Mouse (Mus musculus) olfactory bulb, adult 2 months (tissue): ENCODE data around the gene Prelid3b. TPM values are rescaled to one million over a fixed set of nuclear protein-coding genes. Genes with fewer than 3 reads are reported as not detected.

ENCODE experiments used
- H3K27ac ChIP-seq: fragments of 200-500 bp; 2 replicates; pipeline ENCODE4 v1.5.1; 2012; ENCODE audit warnings: low read depth, low read length; ENCODE audit not compliant: insufficient read depth
- H3K4me1 ChIP-seq: fragments of 200-500 bp; 2 replicates; pipeline ENCODE4 v1.6.1; 2012; ENCODE audit warnings: low read length; ENCODE audit not compliant: control insufficient read depth, insufficient read depth
- H3K4me3 ChIP-seq: fragments of 200-500 bp; 2 replicates; pipeline ENCODE4 v1.5.1; 2012; ENCODE audit warnings: mild to moderate bottlenecking, low read depth, low read length, moderate library complexity; ENCODE audit not compliant: insufficient read depth
- CTCF ChIP-seq: fragments of 200-500 bp; IDR thresholded peaks from 2 replicates; pipeline ENCODE4 v1.5.1; 2012; ENCODE audit warnings: low read depth, mild to moderate bottlenecking, low read length, moderate library complexity; ENCODE audit not compliant: insufficient read depth
- POLR2A ChIP-seq: fragments of 200-500 bp; IDR thresholded peaks from 2 replicates; pipeline ENCODE4 v1.6.1; 2012; ENCODE audit warnings: mild to moderate bottlenecking, low read depth, low read length, moderate library complexity; ENCODE audit not compliant: insufficient read depth
- WGBS: fragments of 180-500 bp; shearing (Covaris S2); methylation state at CpG from one replicate; pipeline ENCODE4 v1.1.7; 2018; 5-methylcytosine and 5-hydroxymethylcytosine counted together
- polyA plus RNA-seq: library from polyadenylated mRNA; stranded (reverse); fragments of >200 nt; gene quantifications from 2 replicates; pipeline ENCODE4 v1.2.4, GENCODE M21; 2012; ENCODE audit warnings: low replicate concordance; ENCODE audit not compliant: missing spikeins, insufficient read depth, insufficient read length

Gene Prelid3b
- polyA plus RNA-seq, 1 experiment = not detected

DNA sequence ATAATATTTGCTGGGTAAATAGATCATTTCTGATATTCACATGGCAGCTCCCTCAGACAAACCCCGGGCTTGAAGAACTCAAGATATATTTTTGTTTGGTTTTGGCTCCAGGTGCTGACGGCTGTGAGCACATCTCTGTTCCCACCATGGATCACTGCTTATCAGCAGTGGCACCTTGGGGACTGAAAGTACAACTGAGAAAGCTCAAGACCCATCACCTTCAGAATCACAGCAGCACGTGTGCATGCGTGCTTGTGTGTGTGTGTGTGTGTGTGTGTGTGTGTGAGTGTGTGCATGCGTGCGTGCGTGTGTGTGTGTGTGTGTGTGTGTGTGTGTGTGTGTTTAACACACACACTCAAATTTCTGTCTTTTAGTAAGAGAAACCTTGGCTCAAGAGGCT, 28.5 kb downstream of the Prelid3b start:
- Histone ChIP-seq H3K4me3 (no peak overlapping the region), H3K4me1 (no peaks in the 10 kb centered on the region), H3K27ac (no peak overlapping the region)
- no peak for TF ChIP-seq CTCF
- WGBS = 97% methylated on average over 7 of the region's 7 CpGs

DNA sequence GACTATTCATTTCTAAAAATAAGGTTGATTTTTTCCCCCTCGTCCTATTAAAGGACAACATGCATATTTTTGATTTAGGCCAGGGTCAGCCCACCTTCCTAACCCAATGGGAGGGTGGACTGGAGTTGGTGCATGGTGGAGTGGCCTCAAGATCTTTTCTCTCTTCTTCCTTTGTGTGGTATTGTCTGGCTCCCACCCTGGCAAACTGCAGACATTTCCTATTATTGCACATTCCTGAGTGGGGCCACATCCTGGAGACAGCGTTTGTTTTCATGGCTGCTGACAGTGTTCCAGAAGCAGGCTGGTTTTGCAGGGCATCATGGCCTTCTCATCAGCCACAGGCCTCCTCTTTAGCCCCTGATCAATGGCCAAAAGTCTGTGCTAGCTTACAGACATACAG, 29.8 kb downstream of the Prelid3b start:
- TF ChIP-seq POLR2A = no peak
- TF ChIP-seq CTCF = no peak
- H3K4me1 ChIP-seq = peaks cover 12% of the 10 kb centered on the region
- no peak overlapping the region for H3K4me3 ChIP-seq
- H3K27ac ChIP-seq = no peak overlapping the region
- WGBS = 57% methylated on average over 2 of the region's 2 CpGs

DNA sequence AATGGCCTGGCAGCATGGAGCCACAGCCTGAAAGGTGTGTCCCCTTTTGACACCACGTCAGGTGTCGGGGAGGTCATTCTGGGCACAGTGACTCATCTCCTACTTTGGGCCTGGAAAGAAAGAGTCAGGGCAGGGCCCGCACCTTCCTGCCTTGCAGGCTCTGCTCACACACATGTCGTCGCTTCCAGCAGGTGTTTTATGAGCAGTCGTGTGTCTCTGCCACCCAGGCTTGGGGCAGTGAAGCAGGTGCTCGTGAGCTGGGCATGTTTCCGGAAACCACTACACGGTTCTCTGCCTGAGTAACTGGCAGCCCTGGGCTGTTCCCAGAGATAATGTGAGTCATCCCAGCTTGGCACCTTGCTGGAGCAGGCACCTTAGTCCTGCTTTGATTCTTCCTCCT, 30.4 kb downstream of the Prelid3b start:
- WGBS = 82% methylated on average over 9 of the region's 9 CpGs
- H3K4me1 ChIP-seq = peaks cover 17% of the 10 kb centered on the region
- H3K27ac ChIP-seq = no peak overlapping the region
- TF ChIP-seq CTCF (no peak), POLR2A (no peak)
- no peak overlapping the region for H3K4me3 ChIP-seq

DNA sequence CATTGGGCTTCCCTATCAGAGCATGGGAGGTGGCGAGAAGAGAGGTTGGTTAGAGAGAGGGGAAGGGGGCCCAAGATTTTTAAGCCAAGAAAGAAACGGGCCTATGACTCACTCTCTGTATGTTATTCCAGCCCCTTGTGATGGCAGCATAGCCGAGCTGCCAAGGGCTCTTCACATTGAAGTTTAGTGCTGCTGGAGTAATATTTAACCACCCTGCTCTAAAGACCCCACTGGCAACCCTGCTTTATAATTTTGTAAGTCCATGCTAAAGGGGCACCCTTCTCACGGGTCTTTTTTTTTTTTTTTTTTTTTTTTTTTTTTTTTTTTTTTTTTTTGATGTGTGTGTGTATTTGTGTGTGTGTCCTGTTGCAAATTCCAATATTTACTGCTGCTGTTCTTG, 31.0 kb downstream of the Prelid3b start:
- 73% methylated on average over 4 of the region's 4 CpGs for WGBS
- Histone ChIP-seq H3K27ac (no peak overlapping the region), H3K4me3 (no peak overlapping the region), H3K4me1 (peaks cover 20% of the 10 kb centered on the region)
- TF ChIP-seq POLR2A = no peak
- TF ChIP-seq CTCF = no peak

GRCm38 (mm10) chr2:174439961-174440360, 32.9 kb downstream of the Prelid3b start:
- 83% methylated on average over 9 of the region's 9 CpGs for WGBS
- H3K27ac ChIP-seq = no peak overlapping the region
- peaks cover 21% of the 10 kb centered on the region for H3K4me1 ChIP-seq
- H3K4me3 ChIP-seq = no peak overlapping the region
- TF ChIP-seq POLR2A (no peak), CTCF (no peak)

DNA sequence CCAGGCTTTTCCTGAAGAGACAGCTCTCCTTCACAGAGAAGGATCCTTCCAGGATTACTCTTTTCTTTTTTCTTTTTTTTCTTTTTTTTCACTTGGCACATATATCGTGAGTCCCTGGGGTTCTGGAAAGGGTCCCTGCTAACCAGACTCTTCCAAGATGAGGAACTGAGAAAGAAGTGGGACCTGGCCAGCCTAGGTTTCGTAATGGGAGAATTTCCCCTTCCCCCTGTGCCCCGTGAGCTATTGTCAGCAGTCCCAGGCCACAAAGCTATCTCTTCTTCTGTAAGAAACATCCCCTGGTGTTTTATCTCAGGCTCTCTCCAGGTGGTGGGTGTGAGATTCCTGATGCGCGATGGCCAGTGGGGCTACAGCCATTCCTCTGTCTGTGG, 33.4 kb downstream of the Prelid3b start:
- WGBS = 69% methylated on average over 5 of the region's 5 CpGs
- no peak overlapping the region for H3K4me3 ChIP-seq
- H3K27ac ChIP-seq = no peak overlapping the region
- TF ChIP-seq CTCF (no peak), POLR2A (no peak)
- peaks cover 21% of the 10 kb centered on the region for H3K4me1 ChIP-seq

GRCm38 (mm10) chr2:174438737-174439449, 34.0 kb downstream of the Prelid3b start, which contains the start of gene Ctsz:
Gene Ctsz, minus strand, starts transcription at chr2:174439039.
- peak within 1 kb of the TSS; percentile 63 for H3K4me3 ChIP-seq
- TF ChIP-seq POLR2A (no peak), CTCF (no peak)
- H3K27ac ChIP-seq = no peak within 1 kb of the TSS
- peaks cover 21% of the 10 kb centered on the region for H3K4me1 ChIP-seq
- WGBS = 3% methylated on average over 38 of the region's 38 CpGs

GRCm38 (mm10) chr2:174438181-174438580, 34.7 kb downstream of the Prelid3b start:
- TF ChIP-seq POLR2A (no peak), CTCF (no peak)
- Histone ChIP-seq H3K4me1 (peaks cover 21% of the 10 kb centered on the region), H3K4me3 (peak overlapping the region; percentile 63), H3K27ac (no peak overlapping the region)
- 71% methylated on average over 11 of the region's 11 CpGs for WGBS

DNA sequence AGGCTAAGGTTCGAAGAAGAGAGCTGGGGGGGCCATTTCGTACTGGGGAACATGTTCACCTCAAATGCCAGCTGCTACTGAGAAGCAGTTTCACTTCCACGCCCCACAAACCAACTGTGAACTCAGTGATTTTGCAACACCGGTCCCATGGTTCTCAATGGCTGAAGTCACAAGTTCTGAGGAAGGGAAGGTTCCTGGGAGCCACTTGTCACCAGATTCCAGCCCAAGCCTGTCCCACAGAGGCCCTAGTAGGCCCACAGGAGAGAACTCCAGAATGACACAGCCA, 35.2 kb downstream of the Prelid3b start:
- 95% methylated on average over 4 of the region's 4 CpGs for WGBS
- TF ChIP-seq POLR2A (no peak), CTCF (no peak)
- Histone ChIP-seq H3K4me1 (peaks cover 21% of the 10 kb centered on the region), H3K27ac (no peak overlapping the region), H3K4me3 (no peak overlapping the region)

GRCm38 (mm10) chr2:174436916-174437696, 35.8 kb downstream of the Prelid3b start:
- Histone ChIP-seq H3K4me1 (peaks cover 21% of the 10 kb centered on the region), H3K27ac (no peak overlapping the region), H3K4me3 (no peak overlapping the region)
- WGBS = 96% methylated on average over 7 of the region's 7 CpGs
- TF ChIP-seq POLR2A (no peak), CTCF (no peak)
